Mouse (Mus musculus): ENCODE measurements around the gene Styxl1. TPM values are rescaled to one million over a fixed set of nuclear protein-coding genes. Genes with fewer than 3 reads are reported as not detected.

Gene Styxl1
- polyA plus RNA-seq, 1 experiment = 0.14 TPM

GRCm38 (mm10) chr5:135727871-135728270, 50.3 kb downstream of the Styxl1 start:
- DNase-seq (ENCODE audit: extremely low spot score in 1 of 2, low spot score in 1 of 2) = no peak

DNA sequence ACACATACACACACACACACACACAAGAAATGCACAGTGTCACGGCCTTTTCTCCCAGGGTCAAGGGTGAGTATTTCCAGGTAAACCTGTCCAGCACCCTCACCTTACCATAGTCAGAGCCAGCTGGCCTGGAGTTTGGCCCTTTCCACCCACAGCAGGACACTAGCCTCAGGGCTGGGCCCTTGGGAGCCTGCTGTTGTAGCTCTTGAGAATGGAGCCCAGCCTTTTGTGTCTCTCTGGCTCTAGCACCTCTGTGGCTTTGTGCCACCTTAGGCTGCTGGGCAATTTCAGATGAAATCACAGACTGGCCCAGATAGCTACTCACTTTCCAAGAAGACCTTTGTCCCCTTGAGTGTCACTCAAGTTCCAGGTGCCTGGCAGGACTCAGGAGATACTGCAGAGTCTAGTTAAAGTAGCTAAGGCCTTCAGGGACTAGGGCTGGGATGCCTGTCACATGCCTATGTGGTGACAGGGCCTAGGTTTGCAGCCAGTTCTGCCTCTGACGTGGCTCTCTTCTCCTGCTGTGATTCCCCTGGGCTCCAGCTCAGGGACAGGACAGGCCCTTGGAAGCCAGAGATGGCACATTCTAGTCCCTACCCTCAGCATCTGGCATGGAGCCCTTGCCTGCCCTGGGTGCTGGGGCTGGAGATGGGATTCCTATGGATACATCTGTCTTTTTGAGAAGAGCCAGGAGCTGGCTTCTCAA, 51.4 kb downstream of the Styxl1 start:
- no peak for DNase-seq (ENCODE audit: extremely low spot score in 1 of 2, low spot score in 1 of 2)

DNA sequence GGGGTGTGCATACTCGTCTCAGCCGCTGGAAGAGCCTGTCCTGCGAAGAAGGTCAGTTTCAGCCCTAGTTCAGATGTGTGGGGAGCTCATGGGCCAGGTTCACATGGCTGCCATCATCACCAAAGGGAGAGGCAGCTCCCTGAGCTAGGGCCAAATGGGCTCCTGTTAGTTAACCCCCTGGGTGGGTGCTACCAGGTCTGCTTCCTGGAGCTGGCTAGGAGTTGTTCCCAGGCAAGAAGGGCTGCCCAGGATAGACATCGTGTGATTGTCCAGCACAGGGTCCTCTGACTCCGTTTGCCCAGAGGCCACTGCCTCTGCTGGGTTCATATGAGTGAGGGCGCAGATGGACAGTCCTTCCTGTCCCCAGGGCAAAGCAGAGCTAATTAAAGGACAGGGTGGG, 52.2 kb downstream of the Styxl1 start:
- DNase-seq (ENCODE audit: extremely low spot score in 1 of 2, low spot score in 1 of 2) = no peak

DNA sequence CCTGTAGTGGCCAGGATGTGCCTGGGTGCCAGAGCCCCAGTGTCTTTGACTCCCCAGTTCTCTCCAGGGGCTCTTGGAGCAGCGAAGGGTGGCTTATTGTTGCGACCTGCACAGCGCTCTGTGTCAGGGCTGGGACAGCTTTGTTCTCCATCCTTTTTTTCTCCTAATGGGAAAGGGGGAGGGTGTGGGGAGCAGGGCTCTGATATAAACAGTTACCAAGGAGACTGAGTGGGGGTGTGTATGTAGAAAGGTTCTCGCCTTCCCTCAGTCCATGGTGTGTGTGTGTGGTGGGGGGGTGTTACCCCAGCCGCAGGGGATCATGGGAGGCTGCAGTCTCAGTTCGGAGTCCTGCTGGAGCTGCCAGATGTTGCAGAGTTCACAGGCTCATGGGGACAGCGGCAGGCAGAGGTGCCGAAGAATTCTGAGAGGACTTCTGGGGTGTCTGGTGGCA, 52.8 kb downstream of the Styxl1 start:
- DNase-seq (ENCODE audit: extremely low spot score in 1 of 2, low spot score in 1 of 2) = peak; percentile 38 to 76

DNA sequence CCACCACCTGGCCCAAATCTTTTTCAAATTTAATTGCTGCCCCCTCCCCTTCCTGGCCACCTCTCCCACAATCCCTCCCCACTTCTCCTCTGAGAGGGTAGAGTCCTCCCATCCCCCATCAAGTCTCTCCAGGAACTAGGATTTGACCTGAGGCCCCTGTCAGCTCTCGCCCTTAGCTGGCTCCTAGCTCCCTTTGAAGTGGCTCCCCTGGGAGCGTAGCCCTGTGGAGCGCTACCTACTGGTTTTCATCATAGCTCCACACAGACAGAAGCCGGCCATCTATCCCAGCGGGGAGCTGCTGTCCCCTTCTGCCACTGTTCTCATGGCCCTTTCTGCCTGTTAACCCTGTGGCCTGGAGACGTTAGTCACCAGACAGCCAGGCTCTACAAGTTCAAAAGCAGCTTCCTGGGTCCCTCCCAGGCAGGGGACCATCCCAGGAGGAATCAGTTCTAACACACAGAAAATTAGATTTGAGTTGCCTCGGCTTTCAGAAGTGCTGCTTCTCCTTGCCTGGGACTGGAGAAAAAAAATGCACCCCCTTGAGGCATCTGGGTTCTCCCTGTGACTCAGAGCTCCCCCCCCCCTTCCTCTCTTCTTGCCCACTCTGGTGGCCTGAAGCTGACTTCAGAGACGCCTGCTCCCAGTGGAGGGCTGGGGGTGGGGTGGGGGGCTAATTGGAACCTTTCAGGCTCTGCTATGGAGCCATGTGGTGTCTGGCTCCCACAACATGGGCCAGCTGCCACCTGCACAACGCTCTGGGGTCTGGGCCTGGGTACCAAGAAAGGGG, 53.5 kb downstream of the Styxl1 start:
- DNase-seq (ENCODE audit: extremely low spot score in 1 of 2, low spot score in 1 of 2) = no peak

GRCm38 (mm10) chr5:135723165-135723751, 54.9 kb downstream of the Styxl1 start:
- DNase-seq (ENCODE audit: extremely low spot score in 1 of 2, low spot score in 1 of 2) = no peak

DNA sequence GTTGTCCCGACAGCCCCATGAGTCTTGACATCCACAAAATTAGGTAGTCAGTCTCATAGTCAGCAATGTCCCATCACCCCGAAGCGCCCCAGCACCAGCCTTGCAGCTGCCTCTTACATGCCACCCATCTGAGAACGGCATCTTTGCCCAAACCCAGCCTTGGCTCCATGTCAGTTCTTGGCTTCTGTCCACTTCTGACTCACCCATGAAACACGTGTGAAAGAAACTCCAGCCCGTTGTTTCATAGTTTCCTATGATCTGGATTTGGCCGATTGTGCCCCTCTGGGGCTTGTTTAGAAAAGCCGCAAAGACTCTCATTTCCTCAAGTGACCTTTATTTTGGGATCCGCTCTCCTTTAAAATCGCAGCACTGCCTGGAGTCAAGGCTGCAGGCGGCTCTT, 56.1 kb downstream of the Styxl1 start:
- peak in 1 of 2 experiments; percentile 72 for DNase-seq (ENCODE audit: extremely low spot score in 1 of 2, low spot score in 1 of 2)

GRCm38 (mm10) chr5:135721076-135721475, 57.1 kb downstream of the Styxl1 start:
- DNase-seq (ENCODE audit: extremely low spot score in 1 of 2, low spot score in 1 of 2) = no peak

DNA sequence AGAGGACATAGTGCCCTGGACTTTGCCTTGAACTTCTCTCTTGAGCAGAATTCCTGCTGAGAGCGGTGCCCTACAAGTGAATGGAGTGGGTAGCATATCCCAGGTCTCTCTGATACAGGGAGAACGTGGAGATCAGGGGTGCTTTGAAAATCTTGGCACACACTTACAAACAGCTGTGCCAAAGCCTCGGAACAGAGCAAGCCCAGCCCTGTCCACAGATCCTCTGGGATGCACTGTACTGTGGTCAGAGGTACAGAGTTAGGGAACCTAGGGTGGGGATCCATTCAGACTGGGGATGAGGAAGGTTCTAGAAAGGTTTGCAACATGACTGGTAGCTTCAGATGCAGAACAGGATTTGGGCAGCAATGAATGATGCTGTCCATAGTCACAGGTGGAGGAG, 58.1 kb downstream of the Styxl1 start:
- no peak for DNase-seq (ENCODE audit: extremely low spot score in 1 of 2, low spot score in 1 of 2)

GRCm38 (mm10) chr5:135719586-135720120, 58.5 kb downstream of the Styxl1 start:
- DNase-seq (ENCODE audit: extremely low spot score in 1 of 2, low spot score in 1 of 2) = no peak

- no peak for DNase-seq (ENCODE audit: extremely low spot score in 1 of 2, low spot score in 1 of 2)
These were observed 62.6 kb downstream of the Styxl1 start for GRCm38 (mm10) chr5:135715624-135716023.

- DNase-seq (ENCODE audit: extremely low spot score in 1 of 2, low spot score in 1 of 2) = peak; percentile 45 to 77
These were observed 64.6 kb downstream of the Styxl1 start for GRCm38 (mm10) chr5:135713441-135714218.

DNA sequence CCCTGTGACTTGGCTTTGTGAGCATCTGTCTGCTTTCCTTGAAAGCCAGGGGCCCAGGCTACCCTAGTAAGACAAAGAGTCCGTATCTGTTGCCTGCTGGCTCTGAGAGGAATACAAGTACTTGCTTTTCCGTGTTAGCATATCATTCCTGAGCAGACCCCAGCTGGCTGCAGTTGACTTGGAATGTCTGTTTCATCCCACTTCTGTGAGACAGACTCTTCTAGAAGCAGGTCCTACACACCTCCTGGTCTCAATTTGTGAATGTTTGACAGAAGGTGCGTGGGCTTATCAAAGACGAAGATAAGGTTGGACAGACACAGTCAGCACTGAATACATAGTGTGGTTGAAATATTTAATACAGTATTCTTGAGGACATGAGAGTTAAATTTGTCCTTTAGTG, 65.4 kb downstream of the Styxl1 start:
- peak; percentile 73 to 84 for DNase-seq (ENCODE audit: extremely low spot score in 1 of 2, low spot score in 1 of 2)

- no peak for DNase-seq (ENCODE audit: extremely low spot score in 1 of 2, low spot score in 1 of 2)
These were observed 66.4 kb downstream of the Styxl1 start for GRCm38 (mm10) chr5:135711582-135712355.

- peak in 1 of 2 experiments; percentile 53 for DNase-seq (ENCODE audit: extremely low spot score in 1 of 2, low spot score in 1 of 2)
These were observed 67.5 kb downstream of the Styxl1 start for GRCm38 (mm10) chr5:135710599-135711214.

DNA sequence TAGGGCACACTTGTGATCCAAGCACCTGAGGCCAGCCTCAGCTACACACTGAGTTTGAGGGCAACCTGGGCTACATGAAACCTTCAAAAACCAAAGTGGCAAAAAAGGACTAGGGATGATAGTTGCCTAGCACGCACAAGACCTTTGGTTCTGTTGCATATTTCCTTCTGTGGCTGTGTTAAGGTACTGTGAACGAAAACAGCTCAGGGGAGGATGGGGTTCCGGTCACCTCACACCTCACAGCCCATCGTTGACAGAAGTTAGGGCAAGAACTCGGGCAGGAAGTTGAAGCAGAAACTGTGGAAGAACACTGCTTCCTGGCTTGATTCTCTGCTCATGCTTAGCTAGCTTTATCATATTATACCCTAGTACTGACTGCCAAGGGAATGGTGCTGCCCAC, 68.5 kb downstream of the Styxl1 start:
- DNase-seq (ENCODE audit: extremely low spot score in 1 of 2, low spot score in 1 of 2) = no peak

DNA sequence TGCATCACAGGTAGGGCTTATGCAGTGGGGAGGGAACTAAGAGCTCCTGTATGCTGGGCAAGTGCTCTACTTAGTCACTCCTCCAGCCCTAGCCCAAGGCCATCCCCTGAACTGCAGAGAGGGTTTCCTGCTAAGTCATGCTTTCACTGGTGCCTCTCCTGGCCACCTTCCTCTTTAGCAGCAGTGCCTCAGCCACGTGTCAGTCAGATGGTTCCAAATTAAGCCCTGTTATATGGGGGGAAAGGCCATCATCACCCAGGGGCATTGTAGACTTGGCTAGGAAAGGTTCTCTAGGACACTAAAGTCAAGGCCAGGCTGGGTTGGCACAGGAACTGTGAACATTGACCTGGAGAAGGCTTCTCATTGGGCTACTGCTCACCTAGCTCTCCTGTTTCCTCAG, 70.3 kb downstream of the Styxl1 start:
- DNase-seq (ENCODE audit: extremely low spot score in 1 of 2, low spot score in 1 of 2) = no peak

- DNase-seq (ENCODE audit: extremely low spot score in 1 of 2, low spot score in 1 of 2) = no peak
These were observed 71.1 kb downstream of the Styxl1 start for GRCm38 (mm10) chr5:135707039-135707438.

- DNase-seq (ENCODE audit: extremely low spot score in 1 of 2, low spot score in 1 of 2) = no peak
These were observed 72.8 kb downstream of the Styxl1 start for GRCm38 (mm10) chr5:135705383-135705782.

Measured in frontal cortex, adult 2 months (tissue).